ENCODE assay signal across 38 mouse cellular contexts in the genomic region with DNA sequence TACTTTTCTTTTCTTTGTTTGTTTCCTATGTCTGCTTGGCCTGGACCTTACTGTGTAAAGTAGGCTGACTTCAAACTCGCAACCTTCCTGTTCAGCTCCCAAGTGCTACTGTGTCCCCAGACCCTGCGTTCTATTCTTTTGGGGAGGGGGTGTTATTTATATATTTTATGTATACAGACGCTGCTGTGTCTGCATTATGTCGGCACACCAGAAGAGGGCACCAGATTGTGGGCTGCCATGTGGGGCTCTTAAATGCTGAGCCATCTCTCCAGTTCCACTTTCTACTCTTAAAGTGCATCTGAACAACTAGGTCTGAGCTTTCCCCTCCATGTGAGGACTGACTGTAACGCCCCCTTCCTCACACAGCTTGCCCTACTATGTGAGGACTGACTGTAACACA. TPM values are rescaled to one million over a fixed set of nuclear protein-coding genes. Genes with fewer than 3 reads are reported as not detected.
DNase-seq lines count a peak whose midpoint lies in the region; ATAC-seq and TF ChIP-seq lines count a peak whose summit lies in the region.
"Had no signal": no experiment of that assay in that cellular context is flagged by ENCODE, and none has a peak within 500 bp of the region (broad histone marks: within the 10 kb centered on the region; RNA-seq: fewer than 3 reads in every experiment).

No protein-coding gene starts in this region.

- TF ChIP-seq CTCF in gastrocnemius, adult 2 months (IDR thresholded peaks at IDR 0.05) = peak; percentile 6; the same call in 1 of the 2 replicates
- TF ChIP-seq CTCF in intestine, postnatal 0 days (IDR thresholded peaks at IDR 0.05; ENCODE audit: low read depth) = peak; percentile 25; the same call in 1 of the 2 replicates
- TF ChIP-seq CTCF in midbrain, postnatal 0 days (IDR thresholded peaks at IDR 0.05) = peak; percentile 22; the same call in 1 of the 2 replicates

- H3K27ac ChIP-seq in gastrocnemius, adult 2 months = no peak overlapping the region
- no peak overlapping the region for H3K27ac ChIP-seq in intestine, postnatal 0 days (ENCODE audit: low read depth, low read length)
- no peak overlapping the region for H3K27ac ChIP-seq in intestine, embryonic 15.5 days
- H3K27ac ChIP-seq in midbrain, postnatal 0 days (ENCODE audit: low read depth, low read length) = no peak overlapping the region
- H3K27ac ChIP-seq in midbrain, embryonic 15.5 days = no peak overlapping the region
- H3K27ac ChIP-seq: hindbrain, embryonic 14.5 days; kidney, postnatal 0 days; limb, embryonic 13.5 days; neural tube, embryonic 13.5 days had no signal

- 82% methylated on average over 5 of the region's 5 CpGs for WGBS in intestine, postnatal 0 days
- 82% methylated on average over 5 of the region's 5 CpGs for WGBS in intestine, embryonic 15.5 days
- 91% methylated on average over 5 of the region's 5 CpGs for WGBS in midbrain, postnatal 0 days
- WGBS in midbrain, embryonic 15.5 days = 91% methylated on average over 5 of the region's 5 CpGs

- no peaks in the 10 kb centered on the region for H3K27me3 ChIP-seq in intestine, postnatal 0 days (replicated peaks; ENCODE audit: control insufficient read depth, insufficient read depth, low read length)
- H3K27me3 ChIP-seq in intestine, embryonic 15.5 days (replicated peaks) = no peaks in the 10 kb centered on the region
- H3K27me3 ChIP-seq in midbrain, postnatal 0 days (ENCODE audit: insufficient read depth, low read length) = no peaks in the 10 kb centered on the region
- H3K27me3 ChIP-seq in midbrain, embryonic 15.5 days (replicated peaks) = no peaks in the 10 kb centered on the region
- H3K27me3 ChIP-seq: limb, embryonic 13.5 days; neural tube, embryonic 13.5 days had no signal

- DNase-seq in gastrocnemius, adult 2 months = no peak
- DNase-seq in gastrocnemius, postnatal 10 days = no peak
- no peak for DNase-seq in midbrain, postnatal 0 days (ENCODE audit: low spot score)
- DNase-seq in spleen, adult 18-20 months = no peak
- DNase-seq: adrenal gland, adult 2 months; cerebellum, adult 9-10 months; cerebellum, postnatal 36 days; kidney, adult 8-10 months; kidney, postnatal 4 days; layer of hippocampus, adult 9-11 months; lung, postnatal 4 days; right cerebral cortex, postnatal 4 days; thymus, postnatal 4 days had no signal

- intact Hi-C loops in gastrocnemius, adult 2 months (cut with DNase I) = no loop called here

- H3K9ac ChIP-seq in intestine, postnatal 0 days (ENCODE audit: low read depth, low read length) = no peak overlapping the region
- H3K9ac ChIP-seq in intestine, embryonic 15.5 days = no peak overlapping the region
- no peak overlapping the region for H3K9ac ChIP-seq in midbrain, postnatal 0 days (replicated peaks; ENCODE audit: low read length, poor library complexity, severe bottlenecking)
- no peak overlapping the region for H3K9ac ChIP-seq in midbrain, embryonic 15.5 days
- H3K9ac ChIP-seq: hindbrain, embryonic 14.5 days; limb, embryonic 13.5 days; neural tube, embryonic 13.5 days had no signal

- H3K4me3 ChIP-seq in gastrocnemius, adult 2 months = no peak overlapping the region
- H3K4me3 ChIP-seq in intestine, postnatal 0 days (ENCODE audit: low read depth, low read length) = no peak overlapping the region
- H3K4me3 ChIP-seq in intestine, embryonic 15.5 days (replicated peaks) = no peak overlapping the region
- H3K4me3 ChIP-seq in midbrain, postnatal 0 days (ENCODE audit: low read depth, low read length) = no peak overlapping the region
- no peak overlapping the region for H3K4me3 ChIP-seq in midbrain, embryonic 15.5 days
- H3K4me3 ChIP-seq: limb, embryonic 13.5 days; myocyte; neural tube, embryonic 13.5 days had no signal

- H3K9me3 ChIP-seq in intestine, postnatal 0 days (ENCODE audit: control insufficient read depth) = no peaks in the 10 kb centered on the region
- H3K9me3 ChIP-seq in intestine, embryonic 15.5 days = no peaks in the 10 kb centered on the region
- no peaks in the 10 kb centered on the region for H3K9me3 ChIP-seq in midbrain, postnatal 0 days (ENCODE audit: low read length)
- H3K9me3 ChIP-seq in midbrain, embryonic 15.5 days = no peaks in the 10 kb centered on the region
- H3K9me3 ChIP-seq: limb, embryonic 13.5 days; neural tube, embryonic 13.5 days had no signal

- no peak overlapping the region for H3K4me2 ChIP-seq in intestine, postnatal 0 days (replicated peaks; ENCODE audit: low read depth)
- no peak overlapping the region for H3K4me2 ChIP-seq in intestine, embryonic 15.5 days (replicated peaks)
- H3K4me2 ChIP-seq in midbrain, postnatal 0 days (ENCODE audit: low read depth, low read length, poor library complexity, severe bottlenecking) = no peak overlapping the region
- H3K4me2 ChIP-seq in midbrain, embryonic 15.5 days = no peak overlapping the region
- H3K4me2 ChIP-seq: hindbrain, embryonic 14.5 days; limb, embryonic 13.5 days; liver, embryonic 11.5 days; neural tube, embryonic 13.5 days had no signal

- ATAC-seq in intestine, postnatal 0 days = no peak
- no peak for ATAC-seq in intestine, embryonic 15.5 days
- ATAC-seq in midbrain, postnatal 0 days (ENCODE audit: low FRiP score) = no peak
- no peak for ATAC-seq in midbrain, embryonic 15.5 days (replicated peaks)
- ATAC-seq: forebrain, embryonic 14.5 days; midbrain, embryonic 16.5 days had no signal

- no peaks in the 10 kb centered on the region for H3K36me3 ChIP-seq in intestine, postnatal 0 days (ENCODE audit: control insufficient read depth, insufficient read depth)
- no peaks in the 10 kb centered on the region for H3K36me3 ChIP-seq in intestine, embryonic 15.5 days
- no peaks in the 10 kb centered on the region for H3K36me3 ChIP-seq in midbrain, postnatal 0 days (ENCODE audit: insufficient read depth, low read length)
- H3K36me3 ChIP-seq in midbrain, embryonic 15.5 days (replicated peaks) = no peaks in the 10 kb centered on the region

- peaks cover 6% of the 10 kb centered on the region; the same call in 1 of the 2 replicates for H3K4me1 ChIP-seq in intestine, postnatal 0 days (replicated peaks; ENCODE audit: control insufficient read depth, insufficient read depth, low read length)
- H3K4me1 ChIP-seq in intestine, embryonic 15.5 days (replicated peaks) = peaks cover 18% of the 10 kb centered on the region
- peaks cover 10% of the 10 kb centered on the region for H3K4me1 ChIP-seq in midbrain, postnatal 0 days (ENCODE audit: insufficient read depth, low read length)
- H3K4me1 ChIP-seq in midbrain, embryonic 15.5 days = peaks cover 47% of the 10 kb centered on the region

RNA-seq across cellular contexts. Expression of a gene that starts 9.2 kb away (rescaled TPM):
- 1 to 10 TPM; 4.5 to 8.4 TPM for total RNA-seq in gastrocnemius, adult 2 months (2021)
- total RNA-seq in gastrocnemius, postnatal 10 days (2021) = 10 to 100 TPM; 13.5 to 13.9 TPM
- 9.8 and 10.6 TPM in 2 replicates for polyA plus RNA-seq in intestine, postnatal 0 days (2015; fragmentation: Nextera tagmentation; extraction: Ambion mirVana)
- polyA plus RNA-seq in intestine, embryonic 15.5 days (2015; fragmentation: Nextera tagmentation; extraction: Ambion mirVana) = 18.8 and 21.9 TPM in 2 replicates
- total RNA-seq in midbrain, postnatal 0 days (2014; rRNA removed) = 34.1 and 36.7 TPM in 2 replicates
- 41.9 and 45.7 TPM in 2 replicates for polyA plus RNA-seq in midbrain, postnatal 0 days (2015; fragmentation: Nextera tagmentation; extraction: Ambion mirVana)
- 60.6 and 60.9 TPM in 2 replicates for polyA plus RNA-seq in midbrain, embryonic 15.5 days (2015; fragmentation: Nextera tagmentation; extraction: Ambion mirVana)
- total RNA-seq: megakaryocyte-erythroid progenitor cell, adult 5-6 weeks had no signal

RNA-seq across cellular contexts. Expression of a gene that starts 22.9 kb away (rescaled TPM):
- total RNA-seq in gastrocnemius, adult 2 months (2021) = not detected
- total RNA-seq in gastrocnemius, postnatal 10 days (2021) = not detected
- not detected in 2 replicates for polyA plus RNA-seq in intestine, postnatal 0 days (2015; fragmentation: Nextera tagmentation; extraction: Ambion mirVana)
- not detected in 2 replicates for polyA plus RNA-seq in intestine, embryonic 15.5 days (2015; fragmentation: Nextera tagmentation; extraction: Ambion mirVana)
- not detected in 2 replicates for total RNA-seq in midbrain, postnatal 0 days (2014; rRNA removed)
- polyA plus RNA-seq in midbrain, postnatal 0 days (2015; fragmentation: Nextera tagmentation; extraction: Ambion mirVana) = not detected in 2 replicates
- polyA plus RNA-seq in midbrain, embryonic 15.5 days (2015; fragmentation: Nextera tagmentation; extraction: Ambion mirVana) = not detected in 2 replicates
- total RNA-seq: adrenal gland, adult 2 months; adrenal gland, postnatal 4 days; gastrocnemius, adult 18-20 months; gastrocnemius, postnatal 4 days; hematopoietic stem cell, adult 5-6 weeks; left cerebral cortex, adult 18-20 months; left cerebral cortex, postnatal 36 days; megakaryocyte-erythroid progenitor cell, adult 5-6 weeks had no signal
- polyA plus RNA-seq: adrenal gland, adult 2 months; embryonic facial prominence, embryonic 11.5 days; forebrain, embryonic 14.5 days; frontal cortex, adult 2 months; heart, postnatal 0 days; hindbrain, embryonic 14.5 days; intestine, embryonic 14.5 days; kidney, postnatal 0 days; limb, embryonic 13.5 days; liver, embryonic 11.5 days; liver, embryonic 16.5 days; lung, embryonic 16.5 days; midbrain, embryonic 16.5 days; myocyte; neural tube, embryonic 13.5 days; thymus, postnatal 0 days had no signal
